Mouse (Mus musculus): ENCODE measurements at regions not wholly inside any gene's neighbourhood (a gene's known extent, or its start where the extent isn't known, plus 50 kb on each side); places are given as distances from the start of the nearest gene placed in this dataset.

- H3K27me3 ChIP-seq (ENCODE audit: control insufficient read depth, insufficient read depth, low read length, poor library complexity, severe bottlenecking), result no peaks in the 10 kb centered on the region; the same call in 1 of the 2 replicates
- no peak overlapping the region for H3K27ac ChIP-seq (ENCODE audit: insufficient read depth, low read length)
- H3K4me1 ChIP-seq (ENCODE audit: control insufficient read depth, insufficient read depth, low read length), result no peaks in the 10 kb centered on the region
- peaks cover 6% of the 10 kb centered on the region; the same call in 1 of the 2 replicates for H3K9me3 ChIP-seq (replicated peaks; ENCODE audit: control insufficient read depth, insufficient read depth, low read length, poor library complexity, severe bottlenecking)
- no peak overlapping the region for H3K9ac ChIP-seq (ENCODE audit: low read depth, poor library complexity, severe bottlenecking)
- no peak overlapping the region for H3K4me3 ChIP-seq (ENCODE audit: low read depth, low read length)
- H3K36me3 ChIP-seq (ENCODE audit: control insufficient read depth, insufficient read depth, low read length, poor library complexity, severe bottlenecking), result no peaks in the 10 kb centered on the region
- TF ChIP-seq EP300 (IDR thresholded peaks at IDR 0.05; ENCODE audit: insufficient read depth, low read depth, low read length) (no peak), CTCF (IDR thresholded peaks at IDR 0.05; ENCODE audit: low read depth, low read length) (no peak), POLR2A (IDR thresholded peaks at IDR 0.05; ENCODE audit: insufficient read depth, low read length) (no peak)
These were observed 196.0 kb downstream of the Fam84b start for GRCm38 (mm10) chr15:60657572-60657971.

GRCm38 (mm10) chr15:60655113-60655512 lies 198.5 kb downstream of the Fam84b start:
- Histone ChIP-seq H3K27me3 (ENCODE audit: control insufficient read depth, insufficient read depth, low read length, poor library complexity, severe bottlenecking) (no peaks in the 10 kb centered on the region; the same call in 1 of the 2 replicates), H3K9me3 (replicated peaks; ENCODE audit: control insufficient read depth, insufficient read depth, low read length, poor library complexity, severe bottlenecking) (no peaks in the 10 kb centered on the region), H3K36me3 (ENCODE audit: control insufficient read depth, insufficient read depth, low read length, poor library complexity, severe bottlenecking) (no peaks in the 10 kb centered on the region), H3K27ac (ENCODE audit: insufficient read depth, low read length) (no peak overlapping the region), H3K4me3 (ENCODE audit: low read depth, low read length) (no peak overlapping the region), H3K9ac (ENCODE audit: low read depth, poor library complexity, severe bottlenecking) (no peak overlapping the region), H3K4me1 (ENCODE audit: control insufficient read depth, insufficient read depth, low read length) (no peaks in the 10 kb centered on the region)
- TF ChIP-seq CTCF (IDR thresholded peaks at IDR 0.05; ENCODE audit: low read depth, low read length), result no peak
- TF ChIP-seq POLR2A (IDR thresholded peaks at IDR 0.05; ENCODE audit: insufficient read depth, low read length), result no peak
- TF ChIP-seq EP300 (IDR thresholded peaks at IDR 0.05; ENCODE audit: insufficient read depth, low read depth, low read length), result no peak

GRCm38 (mm10) chr15:60649252-60649651 lies 204.3 kb downstream of the Fam84b start:
- Histone ChIP-seq H3K27ac (ENCODE audit: insufficient read depth, low read length) (no peak overlapping the region), H3K9ac (ENCODE audit: low read depth, poor library complexity, severe bottlenecking) (no peak overlapping the region), H3K4me1 (ENCODE audit: control insufficient read depth, insufficient read depth, low read length) (no peaks in the 10 kb centered on the region), H3K27me3 (ENCODE audit: control insufficient read depth, insufficient read depth, low read length, poor library complexity, severe bottlenecking) (no peaks in the 10 kb centered on the region), H3K4me3 (ENCODE audit: low read depth, low read length) (no peak overlapping the region), H3K36me3 (ENCODE audit: control insufficient read depth, insufficient read depth, low read length, poor library complexity, severe bottlenecking) (no peaks in the 10 kb centered on the region), H3K9me3 (replicated peaks; ENCODE audit: control insufficient read depth, insufficient read depth, low read length, poor library complexity, severe bottlenecking) (no peaks in the 10 kb centered on the region)
- no peak for TF ChIP-seq EP300 (IDR thresholded peaks at IDR 0.05; ENCODE audit: insufficient read depth, low read depth, low read length)
- TF ChIP-seq CTCF (IDR thresholded peaks at IDR 0.05; ENCODE audit: low read depth, low read length), result no peak
- no peak for TF ChIP-seq POLR2A (IDR thresholded peaks at IDR 0.05; ENCODE audit: insufficient read depth, low read length)

- H3K4me3 ChIP-seq (ENCODE audit: low read depth, low read length), result no peak overlapping the region
- H3K27ac ChIP-seq (ENCODE audit: insufficient read depth, low read length), result no peak overlapping the region
- H3K9ac ChIP-seq (ENCODE audit: low read depth, poor library complexity, severe bottlenecking), result no peak overlapping the region
- no peaks in the 10 kb centered on the region for H3K4me1 ChIP-seq (ENCODE audit: control insufficient read depth, insufficient read depth, low read length)
- TF ChIP-seq POLR2A (IDR thresholded peaks at IDR 0.05; ENCODE audit: insufficient read depth, low read length) (no peak), CTCF (IDR thresholded peaks at IDR 0.05; ENCODE audit: low read depth, low read length) (no peak), EP300 (IDR thresholded peaks at IDR 0.05; ENCODE audit: insufficient read depth, low read depth, low read length) (no peak)
- no peaks in the 10 kb centered on the region for H3K36me3 ChIP-seq (ENCODE audit: control insufficient read depth, insufficient read depth, low read length, poor library complexity, severe bottlenecking)
- H3K27me3 ChIP-seq (ENCODE audit: control insufficient read depth, insufficient read depth, low read length, poor library complexity, severe bottlenecking), result no peaks in the 10 kb centered on the region
- H3K9me3 ChIP-seq (replicated peaks; ENCODE audit: control insufficient read depth, insufficient read depth, low read length, poor library complexity, severe bottlenecking), result no peaks in the 10 kb centered on the region; the same call in 1 of the 2 replicates
These were observed 211.8 kb downstream of the Fam84b start for GRCm38 (mm10) chr15:60641770-60642169.

- Histone ChIP-seq H3K9me3 (replicated peaks; ENCODE audit: control insufficient read depth, insufficient read depth, low read length, poor library complexity, severe bottlenecking) (no peaks in the 10 kb centered on the region), H3K9ac (ENCODE audit: low read depth, poor library complexity, severe bottlenecking) (no peak overlapping the region), H3K4me1 (ENCODE audit: control insufficient read depth, insufficient read depth, low read length) (no peaks in the 10 kb centered on the region), H3K27me3 (ENCODE audit: control insufficient read depth, insufficient read depth, low read length, poor library complexity, severe bottlenecking) (no peaks in the 10 kb centered on the region), H3K27ac (ENCODE audit: insufficient read depth, low read length) (no peak overlapping the region), H3K4me3 (ENCODE audit: low read depth, low read length) (no peak overlapping the region), H3K36me3 (ENCODE audit: control insufficient read depth, insufficient read depth, low read length, poor library complexity, severe bottlenecking) (no peaks in the 10 kb centered on the region)
- no peak for TF ChIP-seq EP300 (IDR thresholded peaks at IDR 0.05; ENCODE audit: insufficient read depth, low read depth, low read length)
- TF ChIP-seq CTCF (IDR thresholded peaks at IDR 0.05; ENCODE audit: low read depth, low read length), result no peak
- TF ChIP-seq POLR2A (IDR thresholded peaks at IDR 0.05; ENCODE audit: insufficient read depth, low read length), result no peak
These were observed 220.1 kb downstream of the Fam84b start for GRCm38 (mm10) chr15:60633457-60633850.

- H3K27me3 ChIP-seq (ENCODE audit: control insufficient read depth, insufficient read depth, low read length, poor library complexity, severe bottlenecking), result no peaks in the 10 kb centered on the region
- H3K36me3 ChIP-seq (ENCODE audit: control insufficient read depth, insufficient read depth, low read length, poor library complexity, severe bottlenecking), result no peaks in the 10 kb centered on the region
- no peak overlapping the region for H3K4me3 ChIP-seq (ENCODE audit: low read depth, low read length)
- H3K4me1 ChIP-seq (ENCODE audit: control insufficient read depth, insufficient read depth, low read length), result no peaks in the 10 kb centered on the region
- H3K9me3 ChIP-seq (replicated peaks; ENCODE audit: control insufficient read depth, insufficient read depth, low read length, poor library complexity, severe bottlenecking), result no peaks in the 10 kb centered on the region
- no peak overlapping the region for H3K27ac ChIP-seq (ENCODE audit: insufficient read depth, low read length)
- no peak overlapping the region for H3K9ac ChIP-seq (ENCODE audit: low read depth, poor library complexity, severe bottlenecking)
- TF ChIP-seq CTCF (IDR thresholded peaks at IDR 0.05; ENCODE audit: low read depth, low read length) (no peak), POLR2A (IDR thresholded peaks at IDR 0.05; ENCODE audit: insufficient read depth, low read length) (no peak), EP300 (IDR thresholded peaks at IDR 0.05; ENCODE audit: insufficient read depth, low read depth, low read length) (no peak)
These were observed 220.7 kb downstream of the Fam84b start for GRCm38 (mm10) chr15:60632789-60633456.

Measured in ES-Bruce4 (cell line).